Mouse (Mus musculus) ES-Bruce4 (cell line): ENCODE data around the gene Dnttip2.
"Not testable (repeated sequence)": the region's sequence is repeated elsewhere in the genome, so short reads cannot be mapped to it uniquely, and the experiment has no call there.

ENCODE experiments used
- CTCF ChIP-seq: IDR thresholded peaks from one replicate; pipeline ENCODE4 v1.8.1; 2011; ENCODE audit warnings: low read depth, low read length
- POLR2A ChIP-seq: IDR thresholded peaks from one replicate; pipeline ENCODE4 v1.8.1; 2011; ENCODE audit warnings: low read length; ENCODE audit not compliant: insufficient read depth

DNA sequence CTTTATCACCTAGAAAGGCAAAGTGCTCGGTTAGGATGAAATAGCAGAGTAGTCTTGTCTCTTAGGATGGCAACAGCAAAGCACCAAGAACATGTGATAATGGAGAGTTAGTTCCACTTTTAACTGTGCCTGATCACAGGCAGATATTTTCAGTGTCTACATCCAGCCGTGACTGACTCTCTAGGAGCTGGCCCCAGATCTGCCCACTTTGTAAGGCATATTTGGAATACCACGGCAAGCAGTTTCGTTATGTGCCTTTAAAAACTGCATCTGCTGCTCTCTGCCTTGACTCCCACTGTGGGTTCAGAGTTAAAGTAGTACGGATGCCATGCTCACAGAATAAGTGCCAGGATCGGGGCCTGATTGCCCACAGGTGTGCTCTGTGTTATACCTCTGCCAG is 47.2 kb upstream of the Dnttip2 start:
- not testable (repeated sequence) for TF ChIP-seq POLR2A, CTCF
